Mouse (Mus musculus) intestine, postnatal 0 days (tissue): ENCODE measurements around the gene Emp2. TPM values are rescaled to one million over a fixed set of nuclear protein-coding genes. Genes with fewer than 3 reads are reported as not detected.

ENCODE experiments used
- ATAC-seq: fragments of 200-750 bp; cut with Nextera tagmentation; 2 replicates; pipeline ENCODE4 v1.8.0; 2017; ENCODE audit warnings: mild to moderate bottlenecking, moderate TSS enrichment, moderate library complexity
- H3K27ac ChIP-seq: fragments of 300-500 bp; sonication (generic); 2 replicates; pipeline ENCODE4 v1.5.1; 2014; ENCODE audit warnings: mild to moderate bottlenecking, low read depth, low read length, moderate library complexity
- H3K27me3 ChIP-seq: fragments of 300-500 bp; sonication (generic); replicated peaks from 2 replicates; pipeline ENCODE4 v1.6.1; 2014; ENCODE audit warnings: low read length, mixed read lengths; ENCODE audit not compliant: control insufficient read depth, insufficient read depth
- H3K36me3 ChIP-seq: fragments of 300-500 bp; sonication (generic); 2 replicates; pipeline ENCODE4 v1.6.1; 2014; ENCODE audit warnings: mild to moderate bottlenecking, moderate library complexity; ENCODE audit not compliant: control insufficient read depth, insufficient read depth
- H3K4me1 ChIP-seq: fragments of 300-500 bp; sonication (generic); replicated peaks from 2 replicates; pipeline ENCODE4 v1.6.1; 2014; ENCODE audit warnings: antibody characterized with exemption, low read length, mixed read lengths; ENCODE audit not compliant: control insufficient read depth, insufficient read depth
- H3K4me2 ChIP-seq: fragments of 300-500 bp; sonication (generic); replicated peaks from 2 replicates; pipeline ENCODE4 v1.6.1; 2014; ENCODE audit warnings: low read depth, mild to moderate bottlenecking, moderate library complexity
- H3K4me3 ChIP-seq: fragments of 300-500 bp; sonication (generic); 2 replicates; pipeline ENCODE4 v1.5.1; 2014; ENCODE audit warnings: low read depth, low read length
- H3K9ac ChIP-seq: fragments of 300-500 bp; sonication (generic); 2 replicates; pipeline ENCODE4 v1.6.1; 2014; ENCODE audit warnings: mild to moderate bottlenecking, low read depth, low read length
- H3K9me3 ChIP-seq: fragments of 300-500 bp; sonication (generic); 2 replicates; pipeline ENCODE4 v1.6.1; 2016; ENCODE audit warnings: mixed run types; ENCODE audit not compliant: control insufficient read depth
- CTCF ChIP-seq: sonication (generic); IDR thresholded peaks from 2 replicates; pipeline ENCODE4 v1.5.1; 2016; ENCODE audit warnings: low read depth, mild to moderate bottlenecking, control low read depth, antibody characterized with exemption, moderate library complexity
- WGBS: fragments of 180-500 bp; shearing (Covaris S2); extraction: QIAGEN DNeasy Blood & Tissue Kit; methylation state at CpG from one replicate; pipeline ENCODE4 v1.1.7; 2014; 5-methylcytosine and 5-hydroxymethylcytosine counted together
- polyA plus RNA-seq: library from polyadenylated mRNA; unstranded; fragments of >200 nt; fragmentation: Nextera tagmentation; extraction: Ambion mirVana; gene quantifications from 2 replicates; pipeline ENCODE4 v1.2.1, GENCODE M21; 2015

Emp2 gene
- polyA plus RNA-seq, 1 experiment from 2014 or later: 8.7 TPM

DNA sequence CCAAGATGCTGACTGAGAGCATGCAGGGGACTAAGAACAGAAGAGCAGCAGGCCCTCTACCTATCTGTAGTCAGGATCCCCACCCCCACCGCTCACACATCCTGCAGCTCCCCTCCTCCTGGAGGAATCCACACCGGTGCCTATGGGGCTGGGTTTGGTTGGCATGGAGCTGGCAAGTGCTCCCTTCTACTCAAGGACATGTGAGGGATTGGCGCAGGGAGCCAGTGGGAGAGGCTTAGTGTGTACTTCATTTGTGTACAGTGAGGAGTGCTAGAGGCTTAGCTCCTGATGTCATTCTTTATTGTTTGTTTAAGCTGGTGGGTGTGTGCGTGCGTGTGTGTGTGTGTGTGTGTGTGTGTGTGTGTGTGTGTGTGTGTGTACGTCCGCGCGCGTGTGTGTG, 36.1 kb upstream of the Emp2 start:
- H3K9ac ChIP-seq: no peak overlapping the region
- H3K9me3 ChIP-seq: no peaks in the 10 kb centered on the region
- no peaks in the 10 kb centered on the region for H3K36me3 ChIP-seq
- peak; percentile 83 for ATAC-seq
- H3K27me3 ChIP-seq: no peaks in the 10 kb centered on the region
- H3K27ac ChIP-seq: 0 out of 2 replicates have a peak overlapping the region, but pooled peaks have one; percentile 28
- H3K4me1 ChIP-seq: 0 out of 2 replicates have a peak, but pooled peaks cover 4% of the 10 kb centered on the region
- 57% methylated on average over 10 of the region's 10 CpGs for WGBS
- no peak overlapping the region for H3K4me2 ChIP-seq
- TF ChIP-seq CTCF: 0 out of 2 replicates have a peak, but pooled peaks have one; percentile 1
- no peak overlapping the region for H3K4me3 ChIP-seq

DNA sequence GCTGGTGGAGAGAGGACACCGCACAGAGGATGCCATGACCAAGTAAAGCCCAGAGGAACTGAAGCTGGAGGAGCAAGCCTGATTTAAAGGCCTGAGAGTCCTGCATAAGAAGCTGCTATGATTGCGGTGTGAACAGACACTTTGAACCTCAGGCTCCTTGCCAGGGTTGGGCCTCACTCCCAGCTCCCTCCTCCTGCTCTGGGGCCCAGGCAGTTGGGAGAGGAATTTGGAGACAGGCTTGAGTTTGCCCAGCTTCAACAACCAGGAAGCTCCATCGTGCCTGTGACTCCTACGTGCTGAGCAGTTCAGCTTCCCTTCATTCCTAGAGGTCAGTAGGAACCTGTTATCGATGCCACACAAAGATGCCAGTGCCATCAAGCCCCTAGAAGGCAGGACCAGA, 35.7 kb upstream of the Emp2 start:
- ATAC-seq: peak; percentile 65

DNA sequence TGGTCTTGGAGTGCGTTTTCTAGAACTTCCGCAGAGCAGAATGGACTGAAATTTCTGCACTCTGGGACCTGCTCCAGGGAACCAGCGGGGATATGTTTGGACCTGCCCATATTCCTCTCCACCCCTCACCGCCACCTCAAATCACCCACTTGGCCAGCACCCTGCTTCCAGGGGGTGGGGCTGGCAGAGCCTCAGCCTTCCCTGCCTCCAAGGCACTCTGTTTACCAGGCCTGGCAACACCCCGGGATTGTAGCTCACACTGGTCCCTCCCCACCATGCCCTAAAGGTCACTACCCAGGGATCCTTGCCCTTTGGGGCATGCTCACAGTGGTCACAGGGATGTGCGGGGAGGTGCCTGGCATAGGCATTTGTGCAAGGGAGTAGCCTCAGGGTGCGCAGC, 33.8 kb upstream of the Emp2 start:
- H3K4me1 ChIP-seq: 0 out of 2 replicates have a peak, but pooled peaks cover 4% of the 10 kb centered on the region
- no peak overlapping the region for H3K4me3 ChIP-seq
- 81% methylated on average over 7 of the region's 7 CpGs for WGBS
- no peak overlapping the region for H3K4me2 ChIP-seq
- H3K9ac ChIP-seq: no peak overlapping the region
- H3K27me3 ChIP-seq: no peaks in the 10 kb centered on the region
- no peak for ATAC-seq
- no peaks in the 10 kb centered on the region for H3K36me3 ChIP-seq
- TF ChIP-seq CTCF: no peak
- no peak overlapping the region for H3K27ac ChIP-seq
- H3K9me3 ChIP-seq: no peaks in the 10 kb centered on the region

More for the DNA sequence above, 35.7 kb upstream of the Emp2 start:
- Histone ChIP-seq H3K36me3 (no peaks in the 10 kb centered on the region), H3K4me2 (no peak overlapping the region), H3K4me1 (0 out of 2 replicates have a peak, but pooled peaks cover 4% of the 10 kb centered on the region), H3K27ac (peak overlapping the region; percentile 28; the same call in 1 of the 2 replicates), H3K9me3 (no peaks in the 10 kb centered on the region), H3K4me3 (no peak overlapping the region), H3K9ac (no peak overlapping the region), H3K27me3 (no peaks in the 10 kb centered on the region)
- 33% methylated on average over 5 of the region's 5 CpGs for WGBS
- no peak for TF ChIP-seq CTCF

DNA sequence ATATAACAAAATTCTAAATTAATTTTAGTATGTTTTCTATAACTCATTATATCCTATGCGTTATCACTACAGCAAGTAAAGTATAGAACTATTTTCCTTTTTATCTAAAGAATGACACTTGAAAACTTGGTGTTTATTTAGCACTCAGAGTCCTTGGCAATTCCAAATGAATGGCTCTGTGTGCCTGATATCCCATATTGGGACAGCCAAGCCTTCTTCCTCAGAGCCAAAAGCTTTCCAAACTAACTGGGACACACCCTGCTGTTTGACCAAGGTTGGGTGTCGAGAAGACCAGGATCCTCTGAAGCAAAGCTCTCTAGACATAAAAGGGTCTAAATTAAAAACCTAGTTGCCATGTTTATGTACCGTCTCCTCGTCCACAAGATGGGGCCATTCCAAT, 27.3 kb upstream of the Emp2 start:
- Histone ChIP-seq H3K36me3 (no peaks in the 10 kb centered on the region), H3K4me2 (no peak overlapping the region), H3K9ac (no peak overlapping the region), H3K9me3 (no peaks in the 10 kb centered on the region), H3K4me3 (no peak overlapping the region), H3K4me1 (0 out of 2 replicates have a peak, but pooled peaks cover 2% of the 10 kb centered on the region), H3K27me3 (no peaks in the 10 kb centered on the region), H3K27ac (no peak overlapping the region)
- no peak for ATAC-seq
- TF ChIP-seq CTCF: no peak
- WGBS: 72% methylated on average over 4 of the region's 4 CpGs

DNA sequence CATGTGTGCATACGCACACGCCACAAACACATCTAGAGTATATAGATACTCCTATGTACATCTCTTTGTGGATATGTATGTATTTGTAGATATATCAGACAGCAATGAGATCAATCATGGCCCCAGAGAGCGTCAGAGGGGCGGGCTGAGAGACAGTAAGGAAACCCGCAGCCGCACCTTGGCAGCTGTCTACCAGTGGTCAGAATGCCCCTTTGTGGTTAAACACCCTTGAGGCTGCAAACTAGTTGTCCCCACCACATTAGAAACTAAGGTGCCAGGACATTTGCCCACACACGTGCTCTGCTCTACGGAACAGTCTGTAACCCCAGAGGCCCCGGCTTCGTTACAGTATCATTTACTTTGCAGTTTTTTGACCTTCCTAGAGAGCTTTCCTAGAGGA, 26.2 kb upstream of the Emp2 start:
- Histone ChIP-seq H3K4me1 (0 out of 2 replicates have a peak, but pooled peaks cover 2% of the 10 kb centered on the region), H3K4me2 (no peak overlapping the region), H3K27ac (no peak overlapping the region), H3K9ac (no peak overlapping the region), H3K4me3 (no peak overlapping the region), H3K9me3 (no peaks in the 10 kb centered on the region), H3K27me3 (no peaks in the 10 kb centered on the region), H3K36me3 (no peaks in the 10 kb centered on the region)
- WGBS: 90% methylated on average over 10 of the region's 10 CpGs
- TF ChIP-seq CTCF: no peak
- no peak for ATAC-seq

DNA sequence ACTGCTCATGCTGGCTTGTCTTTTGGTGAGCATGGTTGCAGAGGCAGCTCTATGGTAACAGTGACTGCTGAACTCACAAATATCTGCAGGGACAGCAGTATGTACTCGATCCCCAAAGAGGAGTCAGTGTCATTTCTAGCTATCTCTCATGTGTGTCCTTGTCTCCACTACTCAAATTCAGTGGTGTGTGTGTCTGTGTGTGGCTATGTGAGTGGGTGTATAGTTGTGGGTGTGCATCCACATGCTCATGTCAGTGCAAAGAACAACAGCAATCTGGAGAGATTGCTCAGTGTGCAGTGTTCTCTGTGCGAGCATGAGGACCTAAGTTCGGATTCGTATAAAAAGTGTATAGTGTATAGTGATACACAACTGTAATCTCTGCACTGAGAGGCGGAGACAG, 24.8 kb upstream of the Emp2 start:
- no peaks in the 10 kb centered on the region for H3K9me3 ChIP-seq
- no peak overlapping the region for H3K4me3 ChIP-seq
- TF ChIP-seq CTCF: no peak
- H3K4me1 ChIP-seq: 0 out of 2 replicates have a peak, but pooled peaks cover 2% of the 10 kb centered on the region
- H3K9ac ChIP-seq: no peak overlapping the region
- H3K27ac ChIP-seq: no peak overlapping the region
- H3K27me3 ChIP-seq: no peaks in the 10 kb centered on the region
- whole genome bisulfite sequencing: 86% methylated on average over 5 of the region's 5 CpGs
- H3K4me2 ChIP-seq: no peak overlapping the region
- no peak for ATAC-seq
- H3K36me3 ChIP-seq: no peaks in the 10 kb centered on the region
